Mouse (Mus musculus): ENCODE measurements at regions not wholly inside any gene's neighbourhood (a gene's known extent, or its start where the extent isn't known, plus 50 kb on each side); places are given as distances from the start of the nearest gene placed in this dataset.

GRCm38 (mm10) chr6:81447701-81448100, 475.8 kb upstream of the Gcfc2 start:
- H3K4me2 ChIP-seq (ENCODE audit: low read depth, low read length): no peak overlapping the region
- WGBS: 80% methylated on average over 6 of the region's 6 CpGs
- no peak for ATAC-seq (ENCODE audit: insufficient read depth, low FRiP score)

GRCm38 (mm10) chr6:81448366-81448765, 475.1 kb upstream of the Gcfc2 start:
- whole genome bisulfite sequencing: 66% methylated on average over 3 of the region's 3 CpGs
- Histone ChIP-seq H3K27ac (ENCODE audit: low read length) (no peak overlapping the region), H3K4me1 (ENCODE audit: control insufficient read depth, insufficient read depth, low read length) (no peaks in the 10 kb centered on the region), H3K9me3 (replicated peaks; ENCODE audit: control insufficient read depth, low read length) (no peaks in the 10 kb centered on the region), H3K4me2 (ENCODE audit: low read depth, low read length) (no peak overlapping the region), H3K36me3 (ENCODE audit: control insufficient read depth, insufficient read depth, low read length) (no peaks in the 10 kb centered on the region), H3K9ac (ENCODE audit: low read length) (no peak overlapping the region), H3K27me3 (ENCODE audit: control insufficient read depth, insufficient read depth, low read length) (no peaks in the 10 kb centered on the region), H3K4me3 (replicated peaks; ENCODE audit: low read length) (no peak overlapping the region)
- ATAC-seq (ENCODE audit: insufficient read depth, low FRiP score): no peak

More at GRCm38 (mm10) chr6:81447701-81448100, 475.8 kb upstream of the Gcfc2 start:
- H3K36me3 ChIP-seq (ENCODE audit: control insufficient read depth, insufficient read depth, low read length): no peaks in the 10 kb centered on the region
- H3K9ac ChIP-seq (ENCODE audit: low read length): no peak overlapping the region
- no peak overlapping the region for H3K27ac ChIP-seq (ENCODE audit: low read length)
- H3K27me3 ChIP-seq (ENCODE audit: control insufficient read depth, insufficient read depth, low read length): no peaks in the 10 kb centered on the region
- H3K4me1 ChIP-seq (ENCODE audit: control insufficient read depth, insufficient read depth, low read length): no peaks in the 10 kb centered on the region
- H3K4me3 ChIP-seq (replicated peaks; ENCODE audit: low read length): no peak overlapping the region
- no peaks in the 10 kb centered on the region for H3K9me3 ChIP-seq (replicated peaks; ENCODE audit: control insufficient read depth, low read length)

GRCm38 (mm10) chr6:81461095-81461494, 462.4 kb upstream of the Gcfc2 start:
- Histone ChIP-seq H3K4me3 (replicated peaks; ENCODE audit: low read length) (no peak overlapping the region), H3K9me3 (replicated peaks; ENCODE audit: control insufficient read depth, low read length) (no peaks in the 10 kb centered on the region), H3K4me1 (ENCODE audit: control insufficient read depth, insufficient read depth, low read length) (no peaks in the 10 kb centered on the region), H3K27me3 (ENCODE audit: control insufficient read depth, insufficient read depth, low read length) (no peaks in the 10 kb centered on the region), H3K4me2 (ENCODE audit: low read depth, low read length) (no peak overlapping the region), H3K36me3 (ENCODE audit: control insufficient read depth, insufficient read depth, low read length) (no peaks in the 10 kb centered on the region), H3K27ac (ENCODE audit: low read length) (no peak overlapping the region), H3K9ac (ENCODE audit: low read length) (no peak overlapping the region)
- no peak for ATAC-seq (ENCODE audit: insufficient read depth, low FRiP score)
- WGBS: 75% methylated on average over 4 of the region's 4 CpGs

GRCm38 (mm10) chr6:81464442-81464841, 459.0 kb upstream of the Gcfc2 start:
- WGBS: 84% methylated on average over 1 of the region's 1 CpGs

GRCm38 (mm10) chr6:81466536-81466935, 456.9 kb upstream of the Gcfc2 start:
- Histone ChIP-seq H3K9ac (ENCODE audit: low read length) (no peak overlapping the region), H3K36me3 (ENCODE audit: control insufficient read depth, insufficient read depth, low read length) (no peaks in the 10 kb centered on the region), H3K27me3 (ENCODE audit: control insufficient read depth, insufficient read depth, low read length) (no peaks in the 10 kb centered on the region), H3K27ac (ENCODE audit: low read length) (no peak overlapping the region), H3K4me3 (replicated peaks; ENCODE audit: low read length) (no peak overlapping the region), H3K9me3 (replicated peaks; ENCODE audit: control insufficient read depth, low read length) (no peaks in the 10 kb centered on the region), H3K4me1 (ENCODE audit: control insufficient read depth, insufficient read depth, low read length) (no peaks in the 10 kb centered on the region), H3K4me2 (ENCODE audit: low read depth, low read length) (no peak overlapping the region)
- no peak for ATAC-seq (ENCODE audit: insufficient read depth, low FRiP score)
- WGBS: 65% methylated on average over 4 of the region's 4 CpGs

More at GRCm38 (mm10) chr6:81464442-81464841, 459.0 kb upstream of the Gcfc2 start:
- ATAC-seq (ENCODE audit: insufficient read depth, low FRiP score): no peak
- Histone ChIP-seq H3K4me3 (replicated peaks; ENCODE audit: low read length) (no peak overlapping the region), H3K9ac (ENCODE audit: low read length) (no peak overlapping the region), H3K36me3 (ENCODE audit: control insufficient read depth, insufficient read depth, low read length) (no peaks in the 10 kb centered on the region), H3K27me3 (ENCODE audit: control insufficient read depth, insufficient read depth, low read length) (no peaks in the 10 kb centered on the region), H3K27ac (ENCODE audit: low read length) (no peak overlapping the region), H3K4me1 (ENCODE audit: control insufficient read depth, insufficient read depth, low read length) (no peaks in the 10 kb centered on the region), H3K9me3 (replicated peaks; ENCODE audit: control insufficient read depth, low read length) (no peaks in the 10 kb centered on the region), H3K4me2 (ENCODE audit: low read depth, low read length) (no peak overlapping the region)

DNA sequence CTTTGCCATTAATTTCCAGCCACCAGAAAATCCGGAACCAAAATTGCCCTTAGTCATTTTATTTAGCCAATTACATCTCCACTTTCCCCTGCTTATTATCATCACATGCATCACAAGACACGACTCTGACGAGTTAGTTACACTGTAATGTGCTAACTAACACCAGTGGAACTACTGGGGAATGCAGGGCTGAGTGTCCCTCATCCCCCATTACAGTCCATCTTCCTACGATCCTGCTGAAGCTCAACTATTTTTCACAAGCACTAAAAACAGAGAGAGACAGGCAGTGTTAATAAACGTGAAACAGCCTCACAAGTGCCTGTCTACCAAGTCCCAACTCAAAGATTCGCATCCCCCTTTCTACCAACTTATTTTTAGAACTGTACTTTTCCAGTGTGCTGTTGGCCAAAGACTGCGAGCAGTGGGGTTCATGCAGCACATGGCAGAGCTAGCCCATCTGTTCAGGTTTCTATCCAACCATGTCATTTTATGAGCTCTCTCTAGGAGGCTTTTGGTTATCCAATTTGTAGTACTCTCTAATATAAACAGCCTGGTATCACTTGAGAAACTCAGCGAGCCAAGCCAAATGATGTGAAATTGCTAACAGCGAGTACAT, 452.0 kb upstream of the Gcfc2 start:
- H3K9me3 ChIP-seq (replicated peaks; ENCODE audit: control insufficient read depth, low read length): no peaks in the 10 kb centered on the region
- no peak overlapping the region for H3K27ac ChIP-seq (ENCODE audit: low read length)
- H3K4me2 ChIP-seq (ENCODE audit: low read depth, low read length): no peak overlapping the region
- 61% methylated on average over 9 of the region's 9 CpGs for WGBS
- no peak overlapping the region for H3K4me3 ChIP-seq (replicated peaks; ENCODE audit: low read length)
- no peak overlapping the region for H3K9ac ChIP-seq (ENCODE audit: low read length)
- ATAC-seq (ENCODE audit: insufficient read depth, low FRiP score): no peak
- H3K27me3 ChIP-seq (ENCODE audit: control insufficient read depth, insufficient read depth, low read length): no peaks in the 10 kb centered on the region
- no peaks in the 10 kb centered on the region for H3K4me1 ChIP-seq (ENCODE audit: control insufficient read depth, insufficient read depth, low read length)
- H3K36me3 ChIP-seq (ENCODE audit: control insufficient read depth, insufficient read depth, low read length): no peaks in the 10 kb centered on the region

- ATAC-seq (ENCODE audit: insufficient read depth, low FRiP score): no peak
Observed at GRCm38 (mm10) chr6:81472506-81472905, 451.0 kb upstream of the Gcfc2 start.

DNA sequence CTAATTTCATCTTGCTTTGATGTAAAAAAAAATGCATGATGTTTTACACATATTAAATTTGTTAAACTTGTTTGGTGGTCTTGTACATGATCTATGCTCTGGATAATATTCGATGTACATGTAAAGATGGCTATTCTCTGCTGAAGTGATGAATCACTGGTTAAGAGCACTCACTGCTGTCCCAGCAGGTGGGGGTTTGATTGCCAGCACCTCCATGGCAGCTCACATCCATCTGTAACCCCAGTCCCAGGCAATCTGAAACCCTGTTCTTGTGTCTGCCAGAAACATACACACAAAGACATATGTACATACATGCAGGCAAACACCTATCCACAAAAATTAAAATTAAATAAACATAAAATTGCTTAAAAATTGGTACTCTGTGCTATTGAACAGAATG, 448.7 kb upstream of the Gcfc2 start:
- Histone ChIP-seq H3K9ac (ENCODE audit: low read length) (no peak overlapping the region), H3K9me3 (replicated peaks; ENCODE audit: control insufficient read depth, low read length) (no peaks in the 10 kb centered on the region), H3K27me3 (ENCODE audit: control insufficient read depth, insufficient read depth, low read length) (no peaks in the 10 kb centered on the region), H3K4me2 (ENCODE audit: low read depth, low read length) (no peak overlapping the region), H3K4me3 (replicated peaks; ENCODE audit: low read length) (no peak overlapping the region), H3K27ac (ENCODE audit: low read length) (no peak overlapping the region), H3K4me1 (ENCODE audit: control insufficient read depth, insufficient read depth, low read length) (no peaks in the 10 kb centered on the region), H3K36me3 (ENCODE audit: control insufficient read depth, insufficient read depth, low read length) (no peaks in the 10 kb centered on the region)
- no peak for ATAC-seq (ENCODE audit: insufficient read depth, low FRiP score)
- 83% methylated on average over 1 of the region's 1 CpGs for WGBS

More at GRCm38 (mm10) chr6:81472506-81472905, 451.0 kb upstream of the Gcfc2 start:
- H3K9ac ChIP-seq (ENCODE audit: low read length): no peak overlapping the region
- no peak overlapping the region for H3K4me2 ChIP-seq (ENCODE audit: low read depth, low read length)
- 74% methylated on average over 3 of the region's 3 CpGs for WGBS
- H3K36me3 ChIP-seq (ENCODE audit: control insufficient read depth, insufficient read depth, low read length): no peaks in the 10 kb centered on the region
- no peaks in the 10 kb centered on the region for H3K27me3 ChIP-seq (ENCODE audit: control insufficient read depth, insufficient read depth, low read length)
- no peaks in the 10 kb centered on the region for H3K4me1 ChIP-seq (ENCODE audit: control insufficient read depth, insufficient read depth, low read length)
- no peaks in the 10 kb centered on the region for H3K9me3 ChIP-seq (replicated peaks; ENCODE audit: control insufficient read depth, low read length)
- no peak overlapping the region for H3K4me3 ChIP-seq (replicated peaks; ENCODE audit: low read length)
- no peak overlapping the region for H3K27ac ChIP-seq (ENCODE audit: low read length)

GRCm38 (mm10) chr6:81487006-81487405, 436.5 kb upstream of the Gcfc2 start:
- 46% methylated on average over 3 of the region's 3 CpGs for WGBS
- H3K4me3 ChIP-seq (replicated peaks; ENCODE audit: low read length): no peak overlapping the region
- H3K9ac ChIP-seq (ENCODE audit: low read length): no peak overlapping the region
- no peaks in the 10 kb centered on the region for H3K27me3 ChIP-seq (ENCODE audit: control insufficient read depth, insufficient read depth, low read length)
- ATAC-seq (ENCODE audit: insufficient read depth, low FRiP score): no peak
- H3K4me2 ChIP-seq (ENCODE audit: low read depth, low read length): no peak overlapping the region
- H3K36me3 ChIP-seq (ENCODE audit: control insufficient read depth, insufficient read depth, low read length): no peaks in the 10 kb centered on the region
- no peaks in the 10 kb centered on the region for H3K9me3 ChIP-seq (replicated peaks; ENCODE audit: control insufficient read depth, low read length)
- no peaks in the 10 kb centered on the region for H3K4me1 ChIP-seq (ENCODE audit: control insufficient read depth, insufficient read depth, low read length)
- H3K27ac ChIP-seq (ENCODE audit: low read length): no peak overlapping the region

Data from stomach, embryonic 16.5 days (tissue).